Mouse (Mus musculus): Measurements from ENCODE around the gene Lrrc61.

- TF ChIP-seq CTCF (IDR thresholded peaks at IDR 0.05; ENCODE audit: low read depth) (no peak), EP300 (IDR thresholded peaks at IDR 0.05; ENCODE audit: low read depth) (no peak)
Measured at GRCm38 (mm10) chr6:48546858-48547257, 7.7 kb upstream of the Lrrc61 start.

Data from heart, postnatal 0 days (tissue).